ENCODE assay signal across 7 mouse cellular contexts in the genomic region with DNA sequence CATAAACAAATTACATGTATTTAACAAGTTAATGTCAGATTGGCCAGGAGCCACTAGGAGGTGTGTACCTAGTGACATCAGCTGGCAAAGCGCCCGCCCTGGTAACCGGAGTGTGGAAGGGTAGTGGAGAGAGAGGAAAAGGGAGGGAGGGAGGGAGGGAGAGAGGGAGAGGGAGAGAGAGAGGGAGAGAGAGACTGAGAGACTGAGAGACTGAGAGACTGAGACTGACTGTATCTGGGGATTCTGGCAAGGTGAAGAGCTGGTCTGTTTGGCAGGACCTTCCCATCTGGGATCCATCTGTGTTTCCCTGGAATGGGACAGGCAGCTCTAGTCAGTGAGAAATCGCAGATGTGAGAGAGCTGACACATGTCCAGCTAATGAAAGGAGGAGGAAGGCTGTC. TPM values are rescaled to one million over a fixed set of nuclear protein-coding genes. Genes with fewer than 3 reads are reported as not detected.
DNase-seq lines count a peak whose midpoint lies in the region; ATAC-seq and TF ChIP-seq lines count a peak whose summit lies in the region.

No protein-coding gene starts in this region.

- peak overlapping the region; percentile 20; the same call in 1 of the 2 replicates for H3K4me2 ChIP-seq in hindbrain, embryonic 13.5 days
- H3K4me2 ChIP-seq in midbrain, embryonic 16.5 days (ENCODE audit: low read length), result peak overlapping the region; percentile 23; the same call in 1 of the 2 replicates

- H3K27me3 ChIP-seq in cerebellum, adult 2 months (ENCODE audit: control insufficient read depth, insufficient read depth, low read length), result no peaks in the 10 kb centered on the region
- no peaks in the 10 kb centered on the region for H3K27me3 ChIP-seq in hindbrain, embryonic 13.5 days
- H3K27me3 ChIP-seq in midbrain, embryonic 16.5 days (ENCODE audit: control insufficient read depth, insufficient read depth, low read depth, low read length), result no peaks in the 10 kb centered on the region
- no peaks in the 10 kb centered on the region for H3K27me3 ChIP-seq in thymus, adult 2 months (ENCODE audit: control insufficient read depth, insufficient read depth, low read length)

- peak; percentile 56 for DNase-seq in adrenal gland, adult 2 months
- DNase-seq in cerebellum, adult 2 months, result peak; percentile 73 to 91
- peak; percentile 65 for DNase-seq in gastrocnemius, adult 18-20 months (ENCODE audit: low spot score)
- DNase-seq in layer of hippocampus, postnatal 10 days (ENCODE audit: low spot score in 2 of 2), result peak; percentile 57 to 61
- no peak for DNase-seq in thymus, adult 2 months

- TF ChIP-seq CTCF in cerebellum, adult 2 months (IDR thresholded peaks at IDR 0.05; ENCODE audit: borderline replicate concordance, insufficient read depth, low read depth, low read length), result no peak
- no peak for TF ChIP-seq CTCF in thymus, adult 2 months (IDR thresholded peaks at IDR 0.05; ENCODE audit: borderline replicate concordance, control insufficient read depth, extremely low read depth, insufficient read depth, low read length, poor library complexity)

- H3K36me3 ChIP-seq in hindbrain, embryonic 13.5 days, result no peaks in the 10 kb centered on the region
- no peaks in the 10 kb centered on the region for H3K36me3 ChIP-seq in midbrain, embryonic 16.5 days (ENCODE audit: control insufficient read depth, insufficient read depth, low read length)
- no peaks in the 10 kb centered on the region for H3K36me3 ChIP-seq in thymus, adult 2 months (ENCODE audit: control insufficient read depth, insufficient read depth, low read length)

- H3K27ac ChIP-seq in cerebellum, adult 2 months (ENCODE audit: insufficient read depth, low read length), result no peak overlapping the region
- H3K27ac ChIP-seq in hindbrain, embryonic 13.5 days, result peak overlapping the region; percentile 58
- H3K27ac ChIP-seq in midbrain, embryonic 16.5 days (ENCODE audit: low read length), result no peak overlapping the region
- H3K27ac ChIP-seq in thymus, adult 2 months (ENCODE audit: control insufficient read depth, insufficient read depth, low read length), result no peak overlapping the region

- 7% methylated on average over 4 of the region's 4 CpGs for WGBS in cerebellum, adult 2 months
- WGBS in hindbrain, embryonic 13.5 days, result 20% methylated on average over 4 of the region's 4 CpGs
- WGBS in midbrain, embryonic 16.5 days, result 22% methylated on average over 4 of the region's 4 CpGs
- WGBS in thymus, adult 2 months, result 83% methylated on average over 4 of the region's 4 CpGs

- no peaks in the 10 kb centered on the region; the same call in 1 of the 2 replicates for H3K4me1 ChIP-seq in cerebellum, adult 2 months (ENCODE audit: control insufficient read depth, insufficient read depth, low read length)
- H3K4me1 ChIP-seq in hindbrain, embryonic 13.5 days (replicated peaks), result peaks cover 30% of the 10 kb centered on the region
- peaks cover 11% of the 10 kb centered on the region for H3K4me1 ChIP-seq in midbrain, embryonic 16.5 days (ENCODE audit: control insufficient read depth, insufficient read depth, low read length)
- H3K4me1 ChIP-seq in thymus, adult 2 months (replicated peaks; ENCODE audit: control insufficient read depth, insufficient read depth, low read length), result no peaks in the 10 kb centered on the region

- TF ChIP-seq POLR2A in cerebellum, adult 2 months (IDR thresholded peaks at IDR 0.05; ENCODE audit: borderline replicate concordance, insufficient read depth, low read length), result no peak
- TF ChIP-seq POLR2A in thymus, adult 2 months (IDR thresholded peaks at IDR 0.05; ENCODE audit: control insufficient read depth, extremely low read depth, insufficient read depth, low read length, poor library complexity), result no peak

- ATAC-seq in hindbrain, embryonic 13.5 days (ENCODE audit: low FRiP score), result peak; percentile 52; the same call in 1 of the 2 replicates
- ATAC-seq in midbrain, embryonic 16.5 days, result no peak

- peak overlapping the region; percentile 9; the same call in 1 of the 2 replicates for H3K9ac ChIP-seq in hindbrain, embryonic 13.5 days
- no peak overlapping the region for H3K9ac ChIP-seq in midbrain, embryonic 16.5 days (ENCODE audit: low read depth, low read length)

- no peaks in the 10 kb centered on the region for H3K9me3 ChIP-seq in hindbrain, embryonic 13.5 days
- H3K9me3 ChIP-seq in midbrain, embryonic 16.5 days (replicated peaks; ENCODE audit: control insufficient read depth, low read length, poor library complexity, severe bottlenecking), result no peaks in the 10 kb centered on the region

- no peak overlapping the region for H3K4me3 ChIP-seq in cerebellum, adult 2 months (replicated peaks; ENCODE audit: insufficient read depth, low read depth, low read length)
- no peak overlapping the region for H3K4me3 ChIP-seq in hindbrain, embryonic 13.5 days
- H3K4me3 ChIP-seq in midbrain, embryonic 16.5 days (ENCODE audit: low read depth, low read length), result no peak overlapping the region
- no peak overlapping the region for H3K4me3 ChIP-seq in thymus, adult 2 months (ENCODE audit: control insufficient read depth, insufficient read depth, low read length)

RNA-seq across cellular contexts. Expression of a gene that starts 23.6 kb away (rescaled TPM):
- total RNA-seq in adrenal gland, adult 2 months (2021), result 10 to 100 TPM; 34.5 to 49.1 TPM
- 9.6 and 11.3 TPM in 2 replicates for polyA plus RNA-seq in adrenal gland, adult 2 months (2012; rRNA removed)
- polyA plus RNA-seq in cerebellum, adult 2 months (2012; rRNA removed), result 29.5 and 31.5 TPM in 2 replicates
- 10 to 100 TPM; 14.8 to 19.4 TPM for total RNA-seq in gastrocnemius, adult 18-20 months (2021)
- 56.1 and 58.7 TPM in 2 replicates for polyA plus RNA-seq in hindbrain, embryonic 13.5 days (2015; fragmentation: Nextera tagmentation; extraction: Ambion mirVana)
- total RNA-seq in layer of hippocampus, postnatal 10 days (2021), result 10 to 100 TPM; 43.6 to 60.6 TPM
- polyA plus RNA-seq in midbrain, embryonic 16.5 days (2015; fragmentation: Nextera tagmentation; extraction: Ambion mirVana), result 50.2 and 53.1 TPM in 2 replicates
- 27.6 and 30.1 TPM in 2 replicates for polyA plus RNA-seq in thymus, adult 2 months (2012; rRNA removed)

RNA-seq across cellular contexts. Expression of a gene that starts 52.0 kb away (rescaled TPM):
- 10 to 100 TPM; 19.9 to 29.6 TPM for total RNA-seq in adrenal gland, adult 2 months (2021)
- 53.6 and 57.1 TPM in 2 replicates for polyA plus RNA-seq in adrenal gland, adult 2 months (2012; rRNA removed)
- polyA plus RNA-seq in cerebellum, adult 2 months (2012; rRNA removed), result 33.7 and 35.7 TPM in 2 replicates
- total RNA-seq in gastrocnemius, adult 18-20 months (2021), result 100 to 1,000 TPM; 180 to 200 TPM
- polyA plus RNA-seq in hindbrain, embryonic 13.5 days (2015; fragmentation: Nextera tagmentation; extraction: Ambion mirVana), result 7.4 and 7.6 TPM in 2 replicates
- 10 to 100 TPM; 40.6 to 41.3 TPM for total RNA-seq in layer of hippocampus, postnatal 10 days (2021)
- 9.2 and 12.3 TPM in 2 replicates for polyA plus RNA-seq in midbrain, embryonic 16.5 days (2015; fragmentation: Nextera tagmentation; extraction: Ambion mirVana)
- polyA plus RNA-seq in thymus, adult 2 months (2012; rRNA removed), result 5.8 and 9.6 TPM in 2 replicates
